Mouse (Mus musculus) splenic B cell, adult 2 months (primary cell): ENCODE measurements around the gene AC109138.7.
"Not testable (repeated sequence)": the region's sequence is repeated elsewhere in the genome, so short reads cannot be mapped to it uniquely, and the experiment has no call there.

Experiments
- DNase-seq: peaks from one replicate; pipeline ENCODE4 v3.0.0-alpha.2; 2011; ENCODE audit warnings: low read depth, low spot score
- H3K27me3 ChIP-seq: 2 replicates; pipeline ENCODE4 v1.6.1; 2012; ENCODE audit warnings: mild to moderate bottlenecking, low read length, moderate library complexity, mixed read lengths; ENCODE audit not compliant: control insufficient read depth, poor library complexity, insufficient read depth, severe bottlenecking
- H3K36me3 ChIP-seq: 2 replicates; pipeline ENCODE4 v1.6.1; 2012; ENCODE audit warnings: mild to moderate bottlenecking, low read length, moderate library complexity, mixed read lengths; ENCODE audit not compliant: control insufficient read depth, poor library complexity, insufficient read depth, severe bottlenecking

AC109138.7 gene

DNA sequence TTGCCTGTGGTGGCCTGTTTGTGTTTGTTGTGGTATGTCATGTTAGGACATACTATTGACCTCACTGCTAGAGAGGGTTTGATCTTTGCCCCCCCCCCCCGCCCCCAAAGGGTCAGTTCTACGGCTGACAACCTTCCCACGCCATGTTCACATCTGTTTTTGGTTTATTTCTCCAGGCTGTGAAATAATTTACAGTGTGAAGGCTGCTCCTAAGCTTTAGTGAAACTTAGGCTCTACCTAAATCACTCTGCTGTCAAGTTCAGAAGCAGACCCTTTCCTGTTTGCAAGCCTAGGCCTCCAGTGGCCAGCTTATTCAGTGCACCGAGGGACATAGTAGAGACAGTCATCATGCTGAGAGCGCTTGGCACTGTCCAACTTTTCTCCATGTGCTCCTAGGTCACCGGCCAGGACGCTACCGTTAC lies 26.1 kb downstream of the AC109138.7 start:
- no peaks in the 10 kb centered on the region for H3K27me3 ChIP-seq
- H3K36me3 ChIP-seq = no peaks in the 10 kb centered on the region
- no peak for DNase-seq

DNA sequence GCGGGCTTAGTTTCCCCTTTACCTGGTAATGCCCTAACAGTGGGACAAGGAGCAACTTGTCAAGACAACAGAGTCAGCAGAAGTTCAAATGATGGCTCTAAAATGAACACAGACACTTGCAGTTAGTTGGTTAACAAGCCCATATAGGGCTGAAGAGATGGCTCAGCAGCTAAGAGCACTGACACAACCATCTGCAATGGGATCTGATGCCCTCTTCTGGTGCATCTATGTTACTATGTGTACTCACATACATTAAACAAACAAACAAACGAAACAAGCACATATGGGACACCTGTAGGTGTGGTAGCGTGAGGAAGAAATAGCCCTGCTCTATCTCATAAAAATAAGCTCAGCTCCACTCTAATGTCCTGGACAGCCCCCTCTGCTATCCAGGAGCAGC lies 28.3 kb downstream of the AC109138.7 start:
- peak; percentile 63 for DNase-seq
- H3K27me3 ChIP-seq = no peaks in the 10 kb centered on the region
- no peaks in the 10 kb centered on the region for H3K36me3 ChIP-seq

DNA sequence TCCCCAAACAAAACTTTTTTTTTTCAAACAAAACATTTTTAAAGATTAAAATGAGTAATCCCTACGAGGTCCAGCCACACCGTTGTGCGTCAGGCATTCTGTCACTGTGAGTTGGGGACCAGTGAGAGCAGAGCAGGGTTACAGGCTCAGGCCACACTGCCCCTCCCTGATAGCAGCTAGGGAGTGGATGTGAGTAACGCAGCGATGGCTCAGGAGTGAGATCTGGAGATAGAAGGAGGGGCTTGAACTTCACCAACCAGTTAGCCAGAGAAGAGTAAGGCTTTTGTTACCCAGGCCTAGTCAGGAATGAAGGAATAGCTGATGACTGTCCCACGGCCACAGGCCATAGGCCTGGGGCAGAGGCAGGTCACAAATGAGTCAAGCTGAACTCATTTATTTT lies 30.6 kb downstream of the AC109138.7 start:
- Histone ChIP-seq H3K36me3 (no peaks in the 10 kb centered on the region), H3K27me3 (no peaks in the 10 kb centered on the region)
- no peak for DNase-seq

DNA sequence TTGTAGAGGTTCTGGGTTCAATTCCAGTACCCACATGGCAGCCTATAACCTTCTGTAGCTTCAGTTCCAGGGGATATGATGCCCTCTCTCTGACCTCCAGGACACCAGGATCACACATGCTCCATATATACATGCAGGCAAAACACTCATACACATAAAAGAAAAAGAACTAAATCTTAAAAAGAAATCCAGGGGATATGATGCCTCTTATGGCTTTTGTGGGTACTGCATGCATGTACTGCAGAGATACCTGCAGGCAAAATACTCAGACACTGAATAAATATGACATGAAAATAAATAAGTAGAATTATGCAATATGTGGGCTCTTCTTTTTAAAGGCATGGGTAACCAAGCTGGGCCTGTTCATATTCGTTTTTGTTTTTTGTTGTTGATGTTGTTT lies 32.9 kb downstream of the AC109138.7 start:
- H3K27me3 ChIP-seq = no peaks in the 10 kb centered on the region
- DNase-seq = peak; percentile 66
- no peaks in the 10 kb centered on the region for H3K36me3 ChIP-seq

DNA sequence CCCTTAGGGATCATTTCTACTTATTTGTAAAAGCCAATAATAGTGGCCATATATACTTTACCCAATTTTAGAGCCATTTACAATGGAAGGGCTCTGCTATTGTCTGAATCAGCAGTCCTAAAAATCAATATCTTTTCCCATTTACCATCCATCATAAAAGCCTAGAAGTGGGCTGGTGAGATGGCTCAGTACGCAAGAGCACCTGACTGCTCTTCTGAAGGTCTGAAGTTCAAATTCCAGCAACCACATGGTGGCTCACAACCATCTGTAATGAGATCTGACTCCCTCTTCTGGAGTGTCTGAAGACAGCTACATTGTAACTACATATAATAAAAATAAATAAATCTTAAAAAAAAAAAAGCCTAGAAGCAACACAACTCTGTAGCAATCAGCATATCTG lies 34.5 kb downstream of the AC109138.7 start:
- DNase-seq, H3K27me3 ChIP-seq, H3K36me3 ChIP-seq: not testable (repeated sequence)

DNA sequence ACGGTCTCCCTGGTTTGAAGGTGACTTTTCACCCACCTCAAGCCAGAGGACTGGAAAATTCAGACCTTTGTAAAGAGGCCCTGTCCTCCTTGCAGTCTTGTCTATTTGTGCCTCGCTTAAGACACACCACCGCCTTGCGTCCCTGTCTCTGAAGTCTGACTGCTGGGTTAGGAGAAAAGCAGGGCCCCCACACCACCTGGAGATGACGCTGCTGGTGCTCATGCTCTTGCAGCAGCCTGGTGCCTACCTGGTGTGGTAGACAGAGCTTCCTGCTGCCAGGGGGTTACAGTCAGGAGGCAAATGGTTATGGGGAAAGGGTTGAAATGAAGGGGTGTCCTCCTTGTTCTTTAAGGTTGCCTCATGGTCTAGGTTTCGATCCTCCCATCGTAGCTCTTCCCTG lies 40.1 kb downstream of the AC109138.7 start:
- DNase-seq = no peak
- H3K27me3 ChIP-seq = no peaks in the 10 kb centered on the region

DNA sequence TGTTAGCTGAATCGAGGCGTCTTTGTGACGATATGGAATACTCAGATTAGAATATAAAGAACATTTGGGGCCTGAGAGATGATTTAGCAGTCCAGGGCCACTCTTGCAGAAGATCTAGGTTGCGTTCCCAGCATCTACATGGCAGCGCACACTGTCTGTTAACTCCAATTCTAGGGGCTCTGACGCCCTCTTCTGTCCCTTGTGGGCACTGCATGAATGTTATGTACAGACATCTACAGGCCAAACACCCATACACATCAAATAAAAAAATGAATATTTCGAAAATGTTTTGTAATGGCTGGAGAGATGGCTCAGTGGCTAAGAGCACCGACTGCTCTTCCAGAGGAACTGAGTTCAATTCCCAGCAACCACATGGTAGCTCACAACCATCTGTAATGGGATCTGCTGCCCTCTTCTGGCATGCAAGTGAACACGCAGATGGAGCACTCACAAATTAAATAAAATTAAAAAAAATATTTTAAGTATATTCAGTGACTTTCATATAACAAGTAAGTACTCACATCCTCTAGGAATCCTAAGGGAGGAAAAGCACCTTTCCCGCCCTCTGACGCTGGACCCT lies 41.5 kb downstream of the AC109138.7 start:
- H3K36me3 ChIP-seq = no peaks in the 10 kb centered on the region
- peak; percentile 54 for DNase-seq
- no peaks in the 10 kb centered on the region for H3K27me3 ChIP-seq

More for the DNA sequence above, 40.1 kb downstream of the AC109138.7 start:
- H3K36me3 ChIP-seq = no peaks in the 10 kb centered on the region

DNA sequence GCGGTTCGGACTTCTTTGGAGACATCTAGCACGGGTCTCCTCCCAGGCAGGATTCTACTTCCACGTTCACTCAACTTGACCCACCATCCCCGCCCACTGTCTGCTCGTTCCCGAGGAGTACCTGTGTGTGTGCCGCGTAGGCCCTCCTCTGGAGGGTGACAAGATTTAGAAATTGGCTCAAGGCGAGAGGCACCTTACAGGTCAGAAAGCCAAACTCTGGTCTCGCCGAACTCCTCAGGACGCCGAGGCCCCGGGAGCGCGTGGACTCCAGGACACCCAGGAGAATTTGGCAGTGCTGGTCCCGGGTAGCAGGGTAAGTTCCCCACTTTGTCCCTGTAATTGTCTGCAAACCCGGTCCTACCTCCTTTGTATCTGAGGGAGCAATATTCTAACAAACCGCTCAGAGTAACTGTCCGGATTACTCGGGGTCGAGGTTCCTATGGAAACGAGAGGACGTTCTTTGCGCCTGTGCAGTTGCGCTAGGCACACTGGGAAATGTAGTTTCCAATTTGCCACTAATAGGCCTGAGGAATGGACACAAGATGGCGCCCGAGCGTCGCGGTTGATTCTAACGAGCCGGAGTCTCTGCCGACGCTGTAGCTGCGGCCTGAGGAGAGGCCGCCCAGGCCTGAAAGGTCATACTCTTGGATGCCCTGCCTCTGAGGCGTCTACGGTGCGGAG lies 43.2 kb downstream of the AC109138.7 start:
- peak; percentile 97 for DNase-seq
- Histone ChIP-seq H3K36me3 (no peaks in the 10 kb centered on the region), H3K27me3 (no peaks in the 10 kb centered on the region)

DNA sequence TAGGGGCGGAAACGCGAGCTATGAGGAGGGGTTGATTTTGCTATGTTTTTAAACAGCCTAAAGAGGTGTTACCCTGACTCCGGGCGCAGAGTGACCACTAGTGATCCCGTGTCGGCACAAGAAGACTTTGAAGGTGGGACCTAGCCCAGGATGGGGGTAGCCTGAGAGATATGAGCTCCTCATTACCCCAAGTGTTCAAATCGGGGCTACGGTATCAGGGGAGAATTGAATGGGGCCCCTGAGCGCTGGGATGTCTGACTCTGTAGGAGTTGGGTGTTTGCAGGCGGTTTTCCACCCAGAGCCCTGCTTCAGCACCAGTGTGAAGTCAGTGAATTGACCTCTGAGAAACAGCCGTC lies 43.7 kb downstream of the AC109138.7 start:
- DNase-seq = no peak
- H3K27me3 ChIP-seq = no peaks in the 10 kb centered on the region
- no peaks in the 10 kb centered on the region for H3K36me3 ChIP-seq

DNA sequence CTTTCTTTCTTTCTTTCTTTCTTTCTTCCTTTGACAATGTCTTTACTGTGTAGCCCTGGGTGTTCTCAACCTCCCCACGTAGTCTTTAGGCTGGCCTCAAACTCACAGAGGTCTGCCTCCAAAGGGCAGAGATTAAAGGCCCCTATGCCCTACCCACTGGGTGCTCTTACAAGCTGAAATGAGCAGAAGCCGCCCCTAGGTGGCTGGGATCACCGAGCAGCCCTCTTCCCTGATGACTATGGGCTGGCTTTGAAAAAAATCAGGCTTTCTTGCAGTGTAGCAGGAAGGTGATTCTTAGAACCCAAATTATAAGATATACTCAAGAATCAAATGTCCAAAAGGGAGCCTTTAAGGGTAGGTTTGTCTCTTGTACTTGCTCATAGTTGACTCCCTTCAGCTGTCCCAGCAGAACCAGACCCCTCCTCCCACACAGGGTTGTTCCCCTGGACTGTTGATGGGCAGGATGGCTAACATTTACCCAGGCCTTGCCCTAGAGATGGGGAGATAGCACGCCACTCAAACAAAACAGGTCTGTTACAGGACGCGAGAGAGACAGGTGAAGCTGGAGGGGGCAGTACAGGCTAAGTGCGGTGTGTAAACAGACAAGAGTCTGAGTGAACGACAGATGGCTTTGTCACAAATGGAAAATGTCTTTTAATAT lies 47.0 kb downstream of the AC109138.7 start:
- no peaks in the 10 kb centered on the region for H3K27me3 ChIP-seq
- DNase-seq = peak; percentile 62
- no peaks in the 10 kb centered on the region; the same call in 1 of the 2 replicates for H3K36me3 ChIP-seq

DNA sequence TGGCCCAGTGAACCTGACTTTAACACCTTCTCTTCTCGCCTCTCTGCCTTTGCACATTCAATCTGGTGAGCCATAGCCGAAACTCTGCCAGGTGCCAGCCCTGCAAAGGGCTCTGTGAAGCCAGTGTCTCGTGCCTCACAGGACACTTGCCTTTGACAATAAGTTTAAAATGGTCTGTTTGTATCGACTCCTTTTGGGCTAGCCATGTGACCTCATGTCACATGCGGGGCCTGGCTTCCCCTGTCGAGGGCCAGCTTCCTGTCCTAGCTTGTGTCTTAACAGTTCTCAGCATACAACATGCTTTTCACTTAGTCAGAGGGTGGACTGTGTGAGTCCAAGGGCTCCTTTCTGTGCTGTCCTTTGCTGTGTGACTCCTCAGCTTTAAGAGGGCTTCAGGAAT lies 48.6 kb downstream of the AC109138.7 start:
- H3K27me3 ChIP-seq = no peaks in the 10 kb centered on the region
- no peaks in the 10 kb centered on the region; the same call in 1 of the 2 replicates for H3K36me3 ChIP-seq
- DNase-seq = no peak

DNA sequence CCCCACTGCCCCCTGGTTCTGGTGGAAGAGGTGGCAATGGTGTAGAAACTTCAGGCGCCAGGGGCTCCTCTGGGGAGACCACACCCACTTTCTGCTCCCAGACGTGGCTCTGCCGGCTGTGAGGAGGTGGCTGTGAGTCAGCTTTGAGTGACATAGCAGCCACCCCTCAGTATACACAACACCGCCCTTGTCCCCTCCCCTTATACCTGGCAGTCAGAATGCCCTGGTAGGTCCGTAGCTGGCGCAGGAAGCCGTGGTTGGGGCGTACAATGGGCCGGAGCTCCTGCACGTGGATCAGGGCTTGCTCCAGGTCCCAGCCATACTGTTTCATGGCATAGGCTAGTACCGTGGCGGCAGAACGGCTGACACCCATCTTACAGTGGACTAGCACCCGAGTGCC lies 49.5 kb downstream of the AC109138.7 start:
- no peaks in the 10 kb centered on the region; the same call in 1 of the 2 replicates for H3K36me3 ChIP-seq
- no peak for DNase-seq

DNA sequence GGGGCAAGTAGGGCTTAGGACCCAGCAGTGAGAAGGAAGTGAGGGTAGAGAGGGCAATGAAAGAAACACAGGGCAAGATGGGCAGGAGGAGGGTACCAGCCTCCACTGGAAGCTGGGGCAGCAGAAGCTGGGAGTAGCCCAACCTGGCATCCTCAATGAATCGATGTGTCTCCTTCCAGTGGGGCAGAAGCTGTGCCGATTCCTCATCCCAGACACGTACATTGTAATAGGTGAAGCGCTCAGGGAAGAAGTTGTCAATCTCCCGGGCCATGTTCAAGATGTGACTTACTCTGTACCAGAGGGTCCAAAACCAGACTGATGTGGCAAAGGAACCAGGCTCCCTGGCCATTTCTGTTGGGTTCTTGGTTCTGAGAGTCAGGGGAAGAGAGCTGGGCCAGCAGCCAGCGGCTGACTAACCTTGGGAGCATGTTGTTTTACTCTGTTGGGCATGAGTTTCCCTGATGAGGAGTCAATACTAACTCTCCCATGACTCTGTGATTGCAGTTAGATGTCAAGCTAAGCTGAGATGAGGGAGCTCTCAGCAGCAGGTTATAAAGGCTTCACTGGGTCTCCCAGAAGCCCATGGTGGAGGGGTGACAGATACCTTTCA lies 50.1 kb downstream of the AC109138.7 start:
- no peaks in the 10 kb centered on the region for H3K27me3 ChIP-seq
- no peak for DNase-seq
- no peaks in the 10 kb centered on the region; the same call in 1 of the 2 replicates for H3K36me3 ChIP-seq

More for the DNA sequence above, 49.5 kb downstream of the AC109138.7 start:
- no peaks in the 10 kb centered on the region for H3K27me3 ChIP-seq

DNA sequence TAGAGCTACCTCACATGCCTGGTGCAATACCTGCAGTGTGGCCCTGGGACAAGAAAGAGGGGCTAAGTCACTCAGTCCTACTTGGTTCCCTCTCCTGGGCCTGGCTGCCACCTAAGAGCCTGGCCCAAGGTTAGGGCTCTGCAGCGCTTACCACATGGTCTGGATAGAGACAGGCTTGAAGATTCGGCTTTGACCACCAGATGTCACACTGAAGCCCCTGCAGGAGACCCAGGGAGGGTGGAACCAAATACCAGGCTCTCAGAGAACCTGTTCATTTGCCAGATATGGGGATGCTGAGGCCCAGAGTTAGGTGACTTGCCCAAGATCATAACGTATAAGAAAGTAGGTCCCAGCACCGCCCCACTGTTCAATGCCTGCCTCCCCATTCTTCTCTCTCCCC lies 51.8 kb downstream of the AC109138.7 start:
- peak; percentile 53 for DNase-seq

More for the DNA sequence above, 51.8 kb downstream of the AC109138.7 start:
- no peaks in the 10 kb centered on the region for H3K27me3 ChIP-seq
- H3K36me3 ChIP-seq = no peaks in the 10 kb centered on the region; the same call in 1 of the 2 replicates
